ENCODE assay signal across 8 mouse cellular contexts in genomic region chr9:108347540-108348289, GRCm38 (mm10). TPM values are rescaled to one million over a fixed set of nuclear protein-coding genes. Genes with fewer than 3 reads are reported as not detected.
DNase-seq lines count a peak whose midpoint lies in the region; ATAC-seq and TF ChIP-seq lines count a peak whose summit lies in the region.

Usp4 (plus strand) TSS chr9:108347853.

- H3K4me1 ChIP-seq in MEL (ENCODE audit: control insufficient read depth in 1 of 2, insufficient read depth in 2 of 2, low read length in 2 of 2) = peaks cover 13 to 37% of the 10 kb centered on the region in 2 experiments
- H3K4me1 ChIP-seq in cerebellum, adult 2 months (ENCODE audit: control insufficient read depth, insufficient read depth, low read length) = no peaks in the 10 kb centered on the region
- 0 out of 2 replicates have a peak, but pooled peaks cover 11% of the 10 kb centered on the region for H3K4me1 ChIP-seq in forebrain, postnatal 0 days (ENCODE audit: insufficient read depth)
- H3K4me1 ChIP-seq in lung, adult 2 months (ENCODE audit: control insufficient read depth, insufficient read depth, low read length) = peaks cover 6% of the 10 kb centered on the region
- H3K4me1 ChIP-seq in neural tube, embryonic 15.5 days = peaks cover 27% of the 10 kb centered on the region

- DNase-seq in MEL (ENCODE audit: low read depth, low spot score) = peak; percentile 91
- peak; percentile 87 to 90 for DNase-seq in cerebellum, adult 2 months
- DNase-seq in forebrain, postnatal 0 days = peak; percentile 95
- peak; percentile 85 to 91 for DNase-seq in heart, postnatal 36 days
- DNase-seq in layer of hippocampus, adult 2 months (ENCODE audit: low spot score in 2 of 2) = peak; percentile 74 to 79
- peak; percentile 87 for DNase-seq in lung, adult 2 months
- peak; percentile 94 for DNase-seq in testis, postnatal 10 days (ENCODE audit: low spot score)

- WGBS in cerebellum, adult 2 months = under 1% methylated on average over 70 of the region's 75 CpGs
- 1% methylated on average over 74 of the region's 75 CpGs for WGBS in forebrain, postnatal 0 days
- WGBS in lung, adult 2 months = under 1% methylated on average over 69 of the region's 75 CpGs
- WGBS in neural tube, embryonic 15.5 days = under 1% methylated on average over 72 of the region's 75 CpGs

- peak; percentile 74 to 83 for TF ChIP-seq POLR2A in MEL (IDR thresholded peaks at IDR 0.05; ENCODE audit: control insufficient read depth in 1 of 2, insufficient read depth in 1 of 2, low read depth in 1 of 2, low read length in 2 of 2, poor library complexity in 1 of 2)
- peak; percentile 83 for TF ChIP-seq POLR2A in cerebellum, adult 2 months (IDR thresholded peaks at IDR 0.05; ENCODE audit: borderline replicate concordance, insufficient read depth, low read length)
- TF ChIP-seq POLR2A in lung, adult 2 months (IDR thresholded peaks at IDR 0.05; ENCODE audit: borderline replicate concordance, extremely low read depth, low read depth, low read length) = peak; percentile 70

- peak within 1 kb of the TSS; percentile 93 for H3K9ac ChIP-seq in MEL (ENCODE audit: control insufficient read depth, low read depth, low read length, poor library complexity, severe bottlenecking)
- H3K9ac ChIP-seq in forebrain, postnatal 0 days = peak within 1 kb of the TSS; percentile 92
- peak within 1 kb of the TSS; percentile 90 for H3K9ac ChIP-seq in neural tube, embryonic 15.5 days (replicated peaks)

- peak; percentile 96 for ATAC-seq in forebrain, postnatal 0 days
- ATAC-seq in neural tube, embryonic 15.5 days (ENCODE audit: low FRiP score) = peak; percentile 96

- H3K36me3 ChIP-seq in MEL (ENCODE audit: control insufficient read depth in 1 of 2, insufficient read depth in 2 of 2, low read length in 2 of 2) = peaks cover 12 to 32% of the 10 kb centered on the region in 2 experiments
- H3K36me3 ChIP-seq in forebrain, postnatal 0 days (ENCODE audit: insufficient read depth) = peaks cover 19% of the 10 kb centered on the region
- peaks cover 28% of the 10 kb centered on the region for H3K36me3 ChIP-seq in neural tube, embryonic 15.5 days

- no peaks in the 10 kb centered on the region for H3K9me3 ChIP-seq in MEL (replicated peaks; ENCODE audit: insufficient read depth, low read length)
- no peaks in the 10 kb centered on the region for H3K9me3 ChIP-seq in forebrain, postnatal 0 days (ENCODE audit: low read length)
- no peaks in the 10 kb centered on the region for H3K9me3 ChIP-seq in neural tube, embryonic 15.5 days (replicated peaks)

- H3K4me3 ChIP-seq in MEL (ENCODE audit: control insufficient read depth in 1 of 2, insufficient read depth in 1 of 2, low read depth in 2 of 2, low read length in 2 of 2) = peak within 1 kb of the TSS; percentile 94 to 95
- H3K4me3 ChIP-seq in cerebellum, adult 2 months (replicated peaks; ENCODE audit: insufficient read depth, low read depth, low read length) = peak within 1 kb of the TSS; percentile 96
- H3K4me3 ChIP-seq in forebrain, postnatal 0 days (ENCODE audit: low read depth, low read length) = peak within 1 kb of the TSS; percentile 96
- H3K4me3 ChIP-seq in layer of hippocampus, adult 2 months = peak within 1 kb of the TSS; percentile 99
- peak within 1 kb of the TSS; percentile 94 for H3K4me3 ChIP-seq in lung, adult 2 months (replicated peaks; ENCODE audit: extremely low read depth, low read depth, low read length)
- H3K4me3 ChIP-seq in neural tube, embryonic 15.5 days (replicated peaks) = peak within 1 kb of the TSS; percentile 75

- H3K4me2 ChIP-seq in forebrain, postnatal 0 days (ENCODE audit: low read depth) = peak within 1 kb of the TSS; percentile 70
- peak within 1 kb of the TSS; percentile 77 for H3K4me2 ChIP-seq in neural tube, embryonic 15.5 days

- H3K27me3 ChIP-seq in MEL (ENCODE audit: control insufficient read depth in 1 of 2, insufficient read depth in 2 of 2, low read length in 2 of 2) = no peaks in the 10 kb centered on the region
- H3K27me3 ChIP-seq in cerebellum, adult 2 months (ENCODE audit: control insufficient read depth, insufficient read depth, low read length) = no peaks in the 10 kb centered on the region; the same call in 1 of the 2 replicates
- H3K27me3 ChIP-seq in forebrain, postnatal 0 days (ENCODE audit: insufficient read depth, low read length) = no peaks in the 10 kb centered on the region
- no peaks in the 10 kb centered on the region for H3K27me3 ChIP-seq in neural tube, embryonic 15.5 days (replicated peaks)

- intact Hi-C loops in heart, postnatal 36 days (cut with DNase I) = loop anchor here (1.0 kb wide), 1 partner anchor 41 kb away; the partner anchor contains the start of genes Rhoa and Tcta

- no peak for TF ChIP-seq RAD21 in MEL (IDR thresholded peaks at IDR 0.05; ENCODE audit: low read depth, low read length)

- no peak; a peak in 1 of 4 replicates for TF ChIP-seq EP300 in MEL (IDR thresholded peaks at IDR 0.05; ENCODE audit: low read depth in 1 of 2, low read length in 2 of 2)

- TF ChIP-seq CTCF in MEL (IDR thresholded peaks at IDR 0.05 in 2 of 3, conservative IDR thresholded peaks at IDR 0.05 in 1 of 3; ENCODE audit: control insufficient read depth in 1 of 3, insufficient read depth in 1 of 3, low read depth in 2 of 3, low read length in 3 of 3, poor library complexity in 1 of 3, severe bottlenecking in 1 of 3) = no peak
- TF ChIP-seq CTCF in cerebellum, adult 2 months (IDR thresholded peaks at IDR 0.05; ENCODE audit: borderline replicate concordance, insufficient read depth, low read depth, low read length) = no peak
- TF ChIP-seq CTCF in forebrain, postnatal 0 days (IDR thresholded peaks at IDR 0.05; ENCODE audit: low read depth) = 0 out of 2 replicates have a peak, but pooled peaks have one; percentile 13
- TF ChIP-seq CTCF in layer of hippocampus, adult 2 months (conservative IDR thresholded peaks at IDR 0.05) = no peak
- no peak for TF ChIP-seq CTCF in lung, adult 2 months (IDR thresholded peaks at IDR 0.05; ENCODE audit: insufficient read depth, low read length)

- peak within 1 kb of the TSS; percentile 92 for H3K27ac ChIP-seq in MEL (ENCODE audit: control insufficient read depth, low read depth, low read length)
- peak within 1 kb of the TSS; percentile 93 for H3K27ac ChIP-seq in cerebellum, adult 2 months (ENCODE audit: insufficient read depth, low read length)
- H3K27ac ChIP-seq in forebrain, postnatal 0 days (ENCODE audit: low read depth, low read length) = peak within 1 kb of the TSS; percentile 90
- peak within 1 kb of the TSS; percentile 98 for H3K27ac ChIP-seq in layer of hippocampus, adult 2 months
- peak within 1 kb of the TSS; percentile 98 for H3K27ac ChIP-seq in neural tube, embryonic 15.5 days (replicated peaks)

- H3K79me2 ChIP-seq in MEL (ENCODE audit: control insufficient read depth, insufficient read depth, low read length, poor library complexity) = peaks cover 30% of the 10 kb centered on the region

TF ChIP-seq in MEL, 35 proteins besides CTCF, POLR2A, EP300 and RAD21 (continues in another document):
- TF ChIP-seq SMC3 (IDR thresholded peaks at IDR 0.05; ENCODE audit: low read depth, low read length) = no peak
- peak; percentile 28; the same call in 1 of the 2 replicates for TF ChIP-seq TBP (IDR thresholded peaks at IDR 0.05; ENCODE audit: low read depth, low read length)
- peak; percentile 70 for TF ChIP-seq ZMIZ1 (IDR thresholded peaks at IDR 0.05; ENCODE audit: low read depth, low read length)
- TF ChIP-seq POLR2AphosphoS2 (IDR thresholded peaks at IDR 0.05; ENCODE audit: low read length) = no peak
- TF ChIP-seq KAT2A (conservative IDR thresholded peaks at IDR 0.05; ENCODE audit: low read depth, low read length) = no peak
- no peak for TF ChIP-seq MEF2A (IDR thresholded peaks at IDR 0.05; ENCODE audit: extremely low read depth, insufficient replicate concordance, low read depth, low read length, poor library complexity, severe bottlenecking)
- peak; percentile 55; the same call in 1 of the 2 replicates for TF ChIP-seq NRF1 (IDR thresholded peaks at IDR 0.05; ENCODE audit: insufficient read depth, low read depth, low read length, poor library complexity, severe bottlenecking)
- TF ChIP-seq JUND (IDR thresholded peaks at IDR 0.05; ENCODE audit: low read depth, low read length) = no peak
- peak; percentile 78 for TF ChIP-seq ELF1 (IDR thresholded peaks at IDR 0.05; ENCODE audit: low read depth, low read length)
- TF ChIP-seq ZNF384 (IDR thresholded peaks at IDR 0.05; ENCODE audit: low read depth, low read length) = no peak
- TF ChIP-seq ZKSCAN1 (IDR thresholded peaks at IDR 0.05; ENCODE audit: low read depth, low read length) = no peak
- TF ChIP-seq BHLHE40 (IDR thresholded peaks at IDR 0.05; ENCODE audit: borderline replicate concordance, low read depth, low read length) = peak; percentile 78; the same call in 1 of the 2 replicates
- TF ChIP-seq SIN3A (IDR thresholded peaks at IDR 0.05; ENCODE audit: low read length) = peak; percentile 62
- no peak for TF ChIP-seq USF2 (IDR thresholded peaks at IDR 0.05; ENCODE audit: borderline replicate concordance in 1 of 2, insufficient read depth in 1 of 2, low read depth in 1 of 2, low read length in 2 of 2)
- peak; percentile 57; the same call in 1 of the 2 replicates for TF ChIP-seq MAX (IDR thresholded peaks at IDR 0.05; ENCODE audit: low read length)
- TF ChIP-seq CHD2 (IDR thresholded peaks at IDR 0.05; ENCODE audit: low read length) = no peak
- TF ChIP-seq ETS1 (IDR thresholded peaks at IDR 0.05; ENCODE audit: low read depth, low read length) = 0 out of 2 replicates have a peak, but pooled peaks have one; percentile 4
- no peak for TF ChIP-seq E2F4 (IDR thresholded peaks at IDR 0.05; ENCODE audit: borderline replicate concordance, low read depth, low read length)
- no peak for TF ChIP-seq POLR2AphosphoS5 (IDR thresholded peaks at IDR 0.05; ENCODE audit: borderline replicate concordance, low read depth, low read length)
- TF ChIP-seq MAFK (IDR thresholded peaks at IDR 0.05; ENCODE audit: borderline replicate concordance, low read depth, low read length) = no peak
- TF ChIP-seq TAL1 (IDR thresholded peaks at IDR 0.05; ENCODE audit: low read length) = no peak
- TF ChIP-seq MXI1 (IDR thresholded peaks at IDR 0.05; ENCODE audit: low read depth, low read length) = peak; percentile 80

RNA-seq across cellular contexts. Expression of gene Usp4, which starts in this region (rescaled TPM):
- total RNA-seq in MEL (2012; rRNA removed) = 85.4 and 88.4 TPM in 2 replicates
- 100 to 1,000 TPM in 1 of 2 experiments, not detected in 1; 128 TPM for polyA plus RNA-seq in MEL (2012; ENCODE audit: insufficient read depth in 1 of 2, insufficient read length in 2 of 2, low read depth in 1 of 2, low replicate concordance in 2 of 2, missing spikeins in 1 of 2)
- 97.5 and 104 TPM in 2 replicates for polyA plus RNA-seq in cerebellum, adult 2 months (2012; rRNA removed)
- total RNA-seq in forebrain, postnatal 0 days (2014; rRNA removed) = 112 and 134 TPM in 2 replicates
- 93.9 and 112 TPM in 2 replicates for polyA plus RNA-seq in forebrain, postnatal 0 days (2015; fragmentation: Nextera tagmentation; extraction: Ambion mirVana)
- 10 to 100 TPM; 69.7 to 74.8 TPM for total RNA-seq in heart, postnatal 36 days (2021)
- total RNA-seq in layer of hippocampus, adult 2 months (2021) = 100 to 1,000 TPM; 106 to 112 TPM
- 59.4 and 75.6 TPM in 2 replicates for polyA plus RNA-seq in lung, adult 2 months (2012; rRNA removed)
- polyA plus RNA-seq in neural tube, embryonic 15.5 days (2015; fragmentation: Nextera tagmentation; extraction: Ambion mirVana) = 110 and 111 TPM in 2 replicates

Comparison
In these comparisons a context has a peak if more than half of its experiments do, and no peak if none do; other contexts are left out.
1. Peak in every context shown above with its lines: DNase-seq, ATAC-seq, H3K4me3 ChIP-seq and H3K27ac ChIP-seq.